Mouse (Mus musculus) heart, adult 2 months (tissue): ENCODE measurements at regions not wholly inside any gene's neighbourhood (a gene's known extent, or its start where the extent isn't known, plus 50 kb on each side); places are given as distances from the start of the nearest gene placed in this dataset.

Source experiments
- CTCF ChIP-seq: fragments of 200-600 bp; IDR thresholded peaks from 2 replicates; pipeline ENCODE4 v1.8.1; 2022; ENCODE audit warnings: antibody characterized with exemption, mild to moderate bottlenecking, moderate library complexity
- POLR2A ChIP-seq: fragments of 200-500 bp; IDR thresholded peaks from 2 replicates; pipeline ENCODE4 v1.6.1; 2011; ENCODE audit warnings: mild to moderate bottlenecking, low read depth, low read length, control low read depth; ENCODE audit not compliant: insufficient read depth

DNA sequence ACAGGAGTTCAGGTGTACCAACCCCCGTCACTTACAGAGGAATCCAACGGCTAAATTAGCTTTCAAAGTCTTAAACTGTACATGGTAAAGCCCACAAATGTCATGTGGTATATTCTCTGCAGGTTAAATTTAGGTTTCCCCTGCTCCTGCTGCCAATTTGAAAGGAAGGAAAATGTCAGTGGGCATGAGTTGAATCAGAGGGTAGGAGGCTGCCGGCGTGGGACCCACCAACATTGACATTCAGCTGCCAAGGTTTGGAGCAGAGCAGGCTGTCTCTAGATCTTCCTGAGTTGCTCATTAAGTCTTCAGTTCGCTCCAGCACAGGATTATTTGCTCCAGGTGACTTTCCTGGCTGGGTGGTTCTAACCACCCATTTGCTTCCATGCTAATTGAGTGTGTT is 532.1 kb downstream of the Tmem114 start:
- no peak for TF ChIP-seq CTCF
- TF ChIP-seq POLR2A = no peak
